Mouse (Mus musculus) ES-E14 (cell line): ENCODE measurements at regions not wholly inside any gene's neighbourhood (a gene's known extent, or its start where the extent isn't known, plus 50 kb on each side); places are given as distances from the start of the nearest gene placed in this dataset.

Experiments
- DNase-seq: peaks from one replicate; pipeline ENCODE4 v3.0.0-alpha.2; 2013; ENCODE audit warnings: low read depth, low spot score
- H3K27ac ChIP-seq: 2 replicates; pipeline ENCODE4 v1.5.1; 2012; ENCODE audit warnings: low read depth, mild to moderate bottlenecking, low read length, moderate library complexity, mixed read lengths; ENCODE audit not compliant: poor library complexity, insufficient read depth, severe bottlenecking
- H3K36me3 ChIP-seq: 2 replicates; pipeline ENCODE4 v1.6.1; 2012; ENCODE audit warnings: mild to moderate bottlenecking, low read length, moderate library complexity, mixed read lengths; ENCODE audit not compliant: control insufficient read depth, poor library complexity, insufficient read depth, severe bottlenecking
- H3K4me1 ChIP-seq, 2 experiments: fragments of 150-350 bp in 1 of 2; sonication (generic) in 1 of 2; 2 replicates each; pipeline ENCODE4 v1.6.1; 2012; ENCODE audit warnings: low read length in 2 of 2, mild to moderate bottlenecking in 1 of 2, mixed read lengths in 1 of 2; ENCODE audit not compliant: control insufficient read depth in 2 of 2, insufficient read depth in 2 of 2, poor library complexity in 1 of 2
- H3K4me3 ChIP-seq, 2 experiments: fragments of 150-350 bp in 1 of 2; sonication (generic) in 1 of 2; 2 replicates each; pipeline ENCODE4 v1.5.1; 2012; ENCODE audit warnings: low read length in 2 of 2, low read depth in 1 of 2, mild to moderate bottlenecking in 1 of 2, mixed read lengths in 1 of 2; ENCODE audit not compliant: insufficient read depth in 1 of 2, poor library complexity in 1 of 2, severe bottlenecking in 1 of 2
- H3K9ac ChIP-seq: 2 replicates; pipeline ENCODE4 v1.6.1; 2012; ENCODE audit warnings: low read depth, mild to moderate bottlenecking, low read length, mixed read lengths; ENCODE audit not compliant: poor library complexity, insufficient read depth, severe bottlenecking
- H3K9me3 ChIP-seq: fragments of 150-350 bp; sonication (generic); 2 replicates; pipeline ENCODE4 v1.6.1; 2012; ENCODE audit warnings: low read depth, mild to moderate bottlenecking, low read length; ENCODE audit not compliant: control insufficient read depth, insufficient read depth
- CHD2 ChIP-seq: IDR thresholded peaks from 2 replicates; pipeline ENCODE4 v1.6.1; 2014; ENCODE audit warnings: mild to moderate bottlenecking, low read depth, low read length, inconsistent platforms
- HCFC1 ChIP-seq: IDR thresholded peaks from 2 replicates; pipeline ENCODE4 v1.6.1; 2012; ENCODE audit warnings: low read length, inconsistent platforms, borderline replicate concordance; ENCODE audit not compliant: insufficient read depth
- MAFK ChIP-seq: IDR thresholded peaks from 2 replicates; pipeline ENCODE4 v1.6.1; 2014; ENCODE audit warnings: mild to moderate bottlenecking, low read depth, low read length, inconsistent platforms; ENCODE audit not compliant: insufficient read depth
- ZC3H11A ChIP-seq: IDR thresholded peaks from 2 replicates; pipeline ENCODE4 v1.6.1; 2012; ENCODE audit warnings: low read depth, mild to moderate bottlenecking, inconsistent platforms, low read length, borderline replicate concordance
- ZNF384 ChIP-seq: IDR thresholded peaks from 2 replicates; pipeline ENCODE4 v1.6.1; 2012; ENCODE audit warnings: low read depth, low read length, inconsistent platforms
- in situ Hi-C, 2 experiments: fragments of 600-800 bp; cut with MboI; formaldehyde crosslinking; loops; one replicate each; pipeline ENCODE4 v1.15.1; 2025; ENCODE audit warnings: low sequenced_read_pairs in 2 of 2, inconsistent platforms in 1 of 2; ENCODE audit not compliant: unreplicated experiment in 2 of 2

DNA sequence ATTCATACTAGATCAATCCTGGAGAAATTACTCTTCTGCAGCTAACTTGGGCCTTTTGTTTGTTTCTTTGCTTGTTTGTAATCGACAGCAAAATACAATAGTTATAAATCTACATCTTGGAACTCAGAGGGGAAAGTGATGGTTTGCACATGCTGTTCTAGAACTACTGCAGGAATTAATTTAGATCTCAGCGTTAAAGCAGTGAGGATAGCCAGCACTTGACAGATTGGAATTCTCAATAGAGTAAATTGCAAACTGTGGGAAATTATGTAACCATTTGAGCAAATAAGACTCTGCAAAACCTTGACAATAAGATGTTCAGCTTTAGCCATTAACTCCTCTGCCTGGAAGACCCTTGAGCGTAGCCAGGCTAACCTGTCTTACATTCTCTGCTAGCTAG is 112.0 kb upstream of the Itga4 start:
- Histone ChIP-seq H3K27ac (no peak overlapping the region), H3K4me3 (no peak overlapping the region), H3K36me3 (no peaks in the 10 kb centered on the region), H3K9me3 (no peaks in the 10 kb centered on the region), H3K4me1 (no peaks in the 10 kb centered on the region), H3K9ac (no peak overlapping the region)
- TF ChIP-seq ZC3H11A = no peak
- TF ChIP-seq HCFC1 = no peak
- no peak for TF ChIP-seq ZNF384
- no peak for TF ChIP-seq CHD2
- TF ChIP-seq MAFK = no peak
- in situ Hi-C loops = no loop called here
- no peak for DNase-seq

DNA sequence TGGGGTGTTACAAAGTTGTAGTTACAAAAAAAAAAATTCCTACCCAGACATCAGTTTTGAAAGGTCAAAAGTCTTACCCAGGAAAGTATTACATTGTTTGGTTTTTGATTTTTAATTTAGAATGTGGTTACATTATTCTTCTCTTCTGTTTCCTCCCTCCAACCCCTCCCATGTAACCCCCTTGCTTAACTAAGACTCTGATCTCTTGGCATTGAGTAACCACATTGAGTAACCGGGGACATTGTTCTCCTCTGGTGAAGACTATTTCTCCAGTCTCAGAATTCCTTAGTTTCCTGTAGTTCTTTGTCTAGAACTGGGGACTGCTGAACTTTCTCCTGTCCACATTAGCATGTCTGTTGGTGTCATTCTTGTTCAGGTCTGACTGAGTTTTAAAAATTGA is 109.3 kb upstream of the Itga4 start:
- no peaks in the 10 kb centered on the region for H3K4me1 ChIP-seq
- no peaks in the 10 kb centered on the region for H3K9me3 ChIP-seq
- in situ Hi-C loops = no loop called here
- no peak overlapping the region for H3K27ac ChIP-seq
- H3K9ac ChIP-seq = no peak overlapping the region
- no peak for DNase-seq
- H3K4me3 ChIP-seq = no peak overlapping the region
- TF ChIP-seq HCFC1 (no peak), ZNF384 (no peak), ZC3H11A (no peak), CHD2 (no peak), MAFK (no peak)
- H3K36me3 ChIP-seq = no peaks in the 10 kb centered on the region

DNA sequence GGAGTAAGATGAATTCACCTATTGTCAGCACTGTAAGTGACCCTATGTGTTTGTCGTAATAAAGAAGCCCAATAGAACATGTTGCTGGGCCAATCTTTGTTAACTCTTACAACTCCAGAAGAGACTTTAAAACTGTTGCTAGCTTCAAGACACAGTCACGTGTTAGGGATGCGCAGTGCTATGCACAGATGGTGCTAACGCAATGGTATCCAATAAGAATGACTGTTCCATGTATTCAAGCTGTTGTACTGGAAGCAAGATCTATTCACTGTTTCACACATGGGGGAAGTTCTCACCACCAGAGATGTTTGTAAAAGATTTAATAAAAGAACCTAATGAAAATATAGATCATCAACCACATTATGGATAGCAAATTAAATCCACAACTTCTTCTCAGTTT is 108.7 kb upstream of the Itga4 start:
- H3K4me1 ChIP-seq = no peaks in the 10 kb centered on the region
- in situ Hi-C loops = no loop called here
- no peak for DNase-seq
- no peaks in the 10 kb centered on the region for H3K36me3 ChIP-seq
- H3K9me3 ChIP-seq = no peaks in the 10 kb centered on the region
- no peak overlapping the region for H3K9ac ChIP-seq
- TF ChIP-seq ZNF384 (no peak), CHD2 (no peak), ZC3H11A (no peak), MAFK (no peak), HCFC1 (no peak)
- H3K27ac ChIP-seq = no peak overlapping the region
- H3K4me3 ChIP-seq = no peak overlapping the region

GRCm38 (mm10) chr2:79149012-79149698 is 106.1 kb upstream of the Itga4 start:
- Histone ChIP-seq H3K4me3 (no peak overlapping the region), H3K27ac (no peak overlapping the region), H3K4me1 (no peaks in the 10 kb centered on the region), H3K36me3 (no peaks in the 10 kb centered on the region), H3K9ac (no peak overlapping the region), H3K9me3 (no peaks in the 10 kb centered on the region)
- TF ChIP-seq MAFK (no peak), CHD2 (no peak), ZC3H11A (no peak), ZNF384 (no peak), HCFC1 (no peak)
- DNase-seq = no peak
- in situ Hi-C loops = no loop called here

DNA sequence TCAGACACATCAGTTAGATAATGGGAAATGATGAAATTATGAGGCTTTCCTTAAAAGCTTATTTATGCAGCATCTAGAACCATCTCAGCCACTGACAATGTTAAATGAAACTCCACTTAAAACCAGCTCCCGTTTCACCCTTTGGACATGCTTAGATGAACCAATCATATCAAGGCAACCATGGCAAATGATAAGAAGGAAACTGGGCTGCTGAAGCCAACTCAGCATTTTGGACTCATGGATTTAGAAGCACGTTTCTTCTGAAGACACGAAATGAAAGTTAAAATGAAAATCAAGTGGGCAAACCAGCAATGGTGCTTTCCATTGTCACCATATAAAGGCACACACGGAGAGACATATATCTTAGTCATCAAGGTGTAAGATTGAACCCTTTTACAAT is 103.6 kb upstream of the Itga4 start:
- H3K9me3 ChIP-seq = no peaks in the 10 kb centered on the region
- no peak overlapping the region for H3K9ac ChIP-seq
- no peaks in the 10 kb centered on the region for H3K36me3 ChIP-seq
- in situ Hi-C loops = no loop called here
- no peak for TF ChIP-seq HCFC1
- no peak for TF ChIP-seq ZC3H11A
- no peak for TF ChIP-seq ZNF384
- TF ChIP-seq CHD2 = no peak
- no peak for TF ChIP-seq MAFK
- H3K27ac ChIP-seq = no peak overlapping the region
- no peaks in the 10 kb centered on the region for H3K4me1 ChIP-seq
- no peak for DNase-seq
- no peak overlapping the region for H3K4me3 ChIP-seq
